ENCODE assay signal across 17 mouse cellular contexts in the genomic region with DNA sequence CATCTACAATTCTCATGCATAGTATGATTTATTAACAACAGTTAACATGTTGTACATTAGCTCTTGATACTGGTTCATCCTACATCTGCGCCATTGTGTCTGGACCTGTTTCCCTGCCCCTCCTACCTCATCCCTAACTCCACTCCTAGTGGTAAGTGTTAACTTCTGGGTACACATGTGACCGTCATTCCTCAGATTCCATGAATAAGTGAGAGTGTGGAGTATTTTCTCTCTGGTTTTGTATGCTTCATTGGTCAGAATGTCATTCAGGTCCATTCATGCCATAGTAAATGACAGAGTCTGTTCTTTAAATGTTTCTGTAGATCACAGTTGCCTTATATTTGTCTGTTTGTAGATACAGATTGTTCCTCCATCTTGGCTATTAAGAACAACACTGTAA.
"Had no signal": no experiment of that assay in that cellular context is flagged by ENCODE, and none has a peak within 500 bp of the region (broad histone marks: within the 10 kb centered on the region; RNA-seq: fewer than 3 reads in every experiment).

No protein-coding gene starts in this region.

- H3K9ac ChIP-seq: lung, embryonic 14.5 days; midbrain, embryonic 13.5 days; midbrain, embryonic 15.5 days; neural tube, embryonic 13.5 days; neural tube, embryonic 15.5 days had no signal

- H3K36me3 ChIP-seq: midbrain, embryonic 10.5 days; midbrain, embryonic 13.5 days; midbrain, embryonic 15.5 days; neural tube, embryonic 13.5 days; neural tube, embryonic 15.5 days had no signal

- H3K27me3 ChIP-seq: midbrain, embryonic 13.5 days; midbrain, embryonic 15.5 days; neural tube, embryonic 13.5 days; neural tube, embryonic 15.5 days had no signal

- H3K4me3 ChIP-seq: midbrain, embryonic 10.5 days; midbrain, embryonic 13.5 days; midbrain, embryonic 15.5 days; neural tube, embryonic 13.5 days; neural tube, embryonic 15.5 days had no signal

- H3K4me2 ChIP-seq: lung, embryonic 14.5 days; midbrain, embryonic 13.5 days; midbrain, embryonic 15.5 days; neural tube, embryonic 13.5 days; neural tube, embryonic 15.5 days had no signal

- H3K9me3 ChIP-seq: midbrain, embryonic 10.5 days; midbrain, embryonic 13.5 days; midbrain, embryonic 15.5 days; neural tube, embryonic 13.5 days; neural tube, embryonic 15.5 days had no signal

- DNase-seq: lung, adult 18-20 months; lung, embryonic 14.5 days; lung, postnatal 10 days; lung, postnatal 4 days; retina, postnatal 1 day; right cerebral cortex, adult 18-20 months; right cerebral cortex, postnatal 25 days; right cerebral cortex, postnatal 4 days; spleen, adult 18-20 months; thymus, adult 18-20 months; thymus, postnatal 14 days; thymus, postnatal 36 days had no signal

- H3K27ac ChIP-seq: midbrain, embryonic 10.5 days; midbrain, embryonic 13.5 days; midbrain, embryonic 15.5 days; neural tube, embryonic 13.5 days; neural tube, embryonic 15.5 days had no signal

- H3K4me1 ChIP-seq: midbrain, embryonic 10.5 days; midbrain, embryonic 13.5 days; midbrain, embryonic 15.5 days; neural tube, embryonic 13.5 days; neural tube, embryonic 15.5 days had no signal

- ATAC-seq: midbrain, embryonic 13.5 days; midbrain, embryonic 15.5 days had no signal
